Mouse (Mus musculus) liver, embryonic 15.5 days (tissue): ENCODE measurements around the gene Ift20. TPM values are rescaled to one million over a fixed set of nuclear protein-coding genes. Genes with fewer than 3 reads are reported as not detected.

Experiments used
- ATAC-seq: fragments of 200-750 bp; cut with Nextera tagmentation; 2 replicates; pipeline ENCODE4 v1.8.0; 2017; ENCODE audit warnings: moderate number of reproducible peaks, mild to moderate bottlenecking, moderate library complexity; ENCODE audit not compliant: insufficient read depth
- H3K27ac ChIP-seq: fragments of 300-500 bp; sonication (generic); replicated peaks from 2 replicates; pipeline ENCODE4 v1.5.1; 2015; ENCODE audit warnings: mild to moderate bottlenecking, inconsistent platforms
- H3K27me3 ChIP-seq: fragments of 300-500 bp; sonication (generic); 2 replicates; pipeline ENCODE4 v1.6.1; 2015; ENCODE audit warnings: mild to moderate bottlenecking, inconsistent platforms
- H3K36me3 ChIP-seq: fragments of 300-500 bp; sonication (generic); replicated peaks from 2 replicates; pipeline ENCODE4 v1.6.1; 2015; ENCODE audit warnings: moderate library complexity, mild to moderate bottlenecking, inconsistent platforms
- H3K4me1 ChIP-seq: fragments of 300-500 bp; sonication (generic); replicated peaks from 2 replicates; pipeline ENCODE4 v1.6.1; 2015; ENCODE audit warnings: inconsistent platforms
- H3K4me2 ChIP-seq: fragments of 300-500 bp; sonication (generic); 2 replicates; pipeline ENCODE4 v1.6.1; 2015; ENCODE audit warnings: moderate library complexity, mild to moderate bottlenecking, inconsistent platforms
- H3K4me3 ChIP-seq: fragments of 300-500 bp; sonication (generic); replicated peaks from 2 replicates; pipeline ENCODE4 v1.5.1; 2015; ENCODE audit warnings: mild to moderate bottlenecking, inconsistent platforms
- H3K9ac ChIP-seq: fragments of 300-500 bp; sonication (generic); 2 replicates; pipeline ENCODE4 v1.6.1; 2015; ENCODE audit warnings: moderate library complexity, mild to moderate bottlenecking, inconsistent platforms
- H3K9me3 ChIP-seq: fragments of 300-500 bp; sonication (generic); replicated peaks from 2 replicates; pipeline ENCODE4 v1.6.1; 2016; ENCODE audit warnings: inconsistent platforms
- WGBS: fragments of 180-500 bp; shearing (Covaris S2); methylation state at CpG from one replicate; pipeline ENCODE4 v1.1.7; 2015; ENCODE audit warnings: mixed read lengths; ENCODE audit not compliant: insufficient replicate concordance; 5-methylcytosine and 5-hydroxymethylcytosine counted together
- polyA plus RNA-seq: library from polyadenylated mRNA; unstranded; fragments of >200 nt; fragmentation: Nextera tagmentation; extraction: Ambion mirVana; gene quantifications from 2 replicates; pipeline ENCODE4 v1.2.1, GENCODE M21; 2015

Gene Ift20
- polyA plus RNA-seq, 1 experiment from 2014 or later, result 66.1 TPM

- WGBS, result 33% methylated on average over 8 of the region's 8 CpGs
- H3K9me3 ChIP-seq, result no peaks in the 10 kb centered on the region
- H3K4me3 ChIP-seq, result no peak overlapping the region
- H3K9ac ChIP-seq, result no peak overlapping the region
- no peaks in the 10 kb centered on the region for H3K27me3 ChIP-seq
- no peak overlapping the region for H3K4me2 ChIP-seq
- peaks cover 50% of the 10 kb centered on the region for H3K36me3 ChIP-seq
- peaks cover 43% of the 10 kb centered on the region for H3K4me1 ChIP-seq
- no peak overlapping the region for H3K27ac ChIP-seq
- ATAC-seq, result no peak
Observed at GRCm38 (mm10) chr11:78545181-78545580, 9.0 kb downstream of the Ift20 start.

GRCm38 (mm10) chr11:78547718-78548460 is 11.7 kb downstream of the Ift20 start:
- H3K27ac ChIP-seq, result no peak overlapping the region
- H3K9ac ChIP-seq, result no peak overlapping the region
- peak overlapping the region; percentile 94 for H3K4me2 ChIP-seq
- peaks cover 26% of the 10 kb centered on the region for H3K36me3 ChIP-seq
- H3K4me1 ChIP-seq, result peaks cover 52% of the 10 kb centered on the region
- WGBS, result 42% methylated on average over 2 of the region's 2 CpGs
- H3K27me3 ChIP-seq, result no peaks in the 10 kb centered on the region
- no peaks in the 10 kb centered on the region for H3K9me3 ChIP-seq
- no peak for ATAC-seq
- no peak overlapping the region for H3K4me3 ChIP-seq

GRCm38 (mm10) chr11:78549491-78549987 is 13.4 kb downstream of the Ift20 start:
- Histone ChIP-seq H3K27me3 (no peaks in the 10 kb centered on the region), H3K4me2 (peak overlapping the region; percentile 94), H3K4me1 (peaks cover 52% of the 10 kb centered on the region), H3K27ac (peak overlapping the region; percentile 80), H3K4me3 (peak overlapping the region; percentile 79), H3K36me3 (peaks cover 12% of the 10 kb centered on the region), H3K9me3 (no peaks in the 10 kb centered on the region), H3K9ac (peak overlapping the region; percentile 71)
- no peak for ATAC-seq
- 4% methylated on average over 5 of the region's 5 CpGs for WGBS

- H3K4me1 ChIP-seq, result peaks cover 50% of the 10 kb centered on the region
- peak within 1 kb of the TSS; percentile 94 for H3K4me2 ChIP-seq
- peak within 1 kb of the TSS; percentile 80 for H3K27ac ChIP-seq
- 0 out of 2 replicates have a peak, but pooled peaks cover 4% of the 10 kb centered on the region for H3K36me3 ChIP-seq
- no peaks in the 10 kb centered on the region for H3K27me3 ChIP-seq
- peak; percentile 100 for ATAC-seq
- WGBS, result under 1% methylated on average over 60 of the region's 60 CpGs
- no peaks in the 10 kb centered on the region for H3K9me3 ChIP-seq
- peak within 1 kb of the TSS; percentile 71 for H3K9ac ChIP-seq
- H3K4me3 ChIP-seq, result peak within 1 kb of the TSS; percentile 79
Observed at GRCm38 (mm10) chr11:78550168-78551058, 14.3 kb downstream of the Ift20 start, which contains the start of gene Tmem97. Tmem97 (minus strand) TSS chr11:78550777.

GRCm38 (mm10) chr11:78551059-78551398 is 14.9 kb downstream of the Ift20 start:
- Histone ChIP-seq H3K4me1 (peaks cover 52% of the 10 kb centered on the region), H3K27me3 (no peaks in the 10 kb centered on the region), H3K4me3 (peak overlapping the region; percentile 79), H3K36me3 (no peaks in the 10 kb centered on the region), H3K9me3 (no peaks in the 10 kb centered on the region), H3K27ac (no peak overlapping the region), H3K4me2 (peak overlapping the region; percentile 94), H3K9ac (peak overlapping the region; percentile 71)
- no peak for ATAC-seq
- WGBS, result 28% methylated on average over 6 of the region's 6 CpGs

GRCm38 (mm10) chr11:78555623-78556022 is 19.5 kb downstream of the Ift20 start:
- no peak for ATAC-seq
- no peak overlapping the region for H3K9ac ChIP-seq
- H3K36me3 ChIP-seq, result no peaks in the 10 kb centered on the region
- 43% methylated on average over 3 of the region's 3 CpGs for WGBS
- H3K9me3 ChIP-seq, result no peaks in the 10 kb centered on the region
- no peaks in the 10 kb centered on the region for H3K27me3 ChIP-seq
- H3K4me2 ChIP-seq, result no peak overlapping the region
- peaks cover 27% of the 10 kb centered on the region for H3K4me1 ChIP-seq
- H3K4me3 ChIP-seq, result no peak overlapping the region
- peak overlapping the region; percentile 64 for H3K27ac ChIP-seq

- H3K27ac ChIP-seq, result peak overlapping the region; percentile 38; the same call in 1 of the 2 replicates
- no peak overlapping the region for H3K4me2 ChIP-seq
- H3K36me3 ChIP-seq, result no peaks in the 10 kb centered on the region
- H3K9me3 ChIP-seq, result no peaks in the 10 kb centered on the region
- H3K27me3 ChIP-seq, result no peaks in the 10 kb centered on the region
- no peak overlapping the region for H3K9ac ChIP-seq
- WGBS, result 55% methylated on average over 4 of the region's 4 CpGs
- ATAC-seq, result no peak
- peaks cover 23% of the 10 kb centered on the region for H3K4me1 ChIP-seq
- no peak overlapping the region for H3K4me3 ChIP-seq
Observed at GRCm38 (mm10) chr11:78556070-78556469, 19.9 kb downstream of the Ift20 start.

- whole genome bisulfite sequencing, result 54% methylated on average over 8 of the region's 8 CpGs
- H3K27me3 ChIP-seq, result no peaks in the 10 kb centered on the region
- no peak for ATAC-seq
- no peak overlapping the region for H3K4me2 ChIP-seq
- H3K36me3 ChIP-seq, result no peaks in the 10 kb centered on the region
- H3K9me3 ChIP-seq, result no peaks in the 10 kb centered on the region
- no peak overlapping the region for H3K27ac ChIP-seq
- no peak overlapping the region for H3K4me3 ChIP-seq
- H3K4me1 ChIP-seq, result peaks cover 20% of the 10 kb centered on the region
- no peak overlapping the region for H3K9ac ChIP-seq
Observed at GRCm38 (mm10) chr11:78557241-78557640, 21.1 kb downstream of the Ift20 start.

- 7% methylated on average over 4 of the region's 4 CpGs for WGBS
- H3K4me3 ChIP-seq, result no peak overlapping the region
- H3K27ac ChIP-seq, result no peak overlapping the region
- ATAC-seq, result no peak
- H3K4me1 ChIP-seq, result peaks cover 14% of the 10 kb centered on the region
- H3K9ac ChIP-seq, result no peak overlapping the region
- H3K27me3 ChIP-seq, result no peaks in the 10 kb centered on the region
- H3K9me3 ChIP-seq, result no peaks in the 10 kb centered on the region
- H3K4me2 ChIP-seq, result no peak overlapping the region
- H3K36me3 ChIP-seq, result no peaks in the 10 kb centered on the region
Observed at GRCm38 (mm10) chr11:78560447-78560846, 24.3 kb downstream of the Ift20 start.

- 0 out of 2 replicates have a peak, but pooled peaks cover 2% of the 10 kb centered on the region for H3K4me1 ChIP-seq
- H3K4me3 ChIP-seq, result no peak overlapping the region
- peak; percentile 49; the same call in 1 of the 2 replicates for ATAC-seq
- H3K27me3 ChIP-seq, result no peaks in the 10 kb centered on the region
- no peak overlapping the region for H3K4me2 ChIP-seq
- no peak overlapping the region for H3K9ac ChIP-seq
- H3K27ac ChIP-seq, result 0 out of 2 replicates have a peak overlapping the region, but pooled peaks have one; percentile 38
- 33% methylated on average over 6 of the region's 6 CpGs for WGBS
- H3K36me3 ChIP-seq, result no peaks in the 10 kb centered on the region; the same call in 1 of the 2 replicates
- H3K9me3 ChIP-seq, result no peaks in the 10 kb centered on the region
Observed at GRCm38 (mm10) chr11:78566775-78567174, 30.6 kb downstream of the Ift20 start.

GRCm38 (mm10) chr11:78567614-78568013 is 31.5 kb downstream of the Ift20 start:
- ATAC-seq, result no peak
- Histone ChIP-seq H3K9ac (no peak overlapping the region), H3K4me1 (0 out of 2 replicates have a peak, but pooled peaks cover 2% of the 10 kb centered on the region), H3K4me3 (no peak overlapping the region), H3K27ac (no peak overlapping the region), H3K4me2 (no peak overlapping the region), H3K9me3 (no peaks in the 10 kb centered on the region), H3K27me3 (no peaks in the 10 kb centered on the region), H3K36me3 (no peaks in the 10 kb centered on the region; the same call in 1 of the 2 replicates)
- WGBS, result 75% methylated on average over 6 of the region's 6 CpGs
